Comparison of ENCODE assay signal across 14 mouse cellular contexts in the genomic region with DNA sequence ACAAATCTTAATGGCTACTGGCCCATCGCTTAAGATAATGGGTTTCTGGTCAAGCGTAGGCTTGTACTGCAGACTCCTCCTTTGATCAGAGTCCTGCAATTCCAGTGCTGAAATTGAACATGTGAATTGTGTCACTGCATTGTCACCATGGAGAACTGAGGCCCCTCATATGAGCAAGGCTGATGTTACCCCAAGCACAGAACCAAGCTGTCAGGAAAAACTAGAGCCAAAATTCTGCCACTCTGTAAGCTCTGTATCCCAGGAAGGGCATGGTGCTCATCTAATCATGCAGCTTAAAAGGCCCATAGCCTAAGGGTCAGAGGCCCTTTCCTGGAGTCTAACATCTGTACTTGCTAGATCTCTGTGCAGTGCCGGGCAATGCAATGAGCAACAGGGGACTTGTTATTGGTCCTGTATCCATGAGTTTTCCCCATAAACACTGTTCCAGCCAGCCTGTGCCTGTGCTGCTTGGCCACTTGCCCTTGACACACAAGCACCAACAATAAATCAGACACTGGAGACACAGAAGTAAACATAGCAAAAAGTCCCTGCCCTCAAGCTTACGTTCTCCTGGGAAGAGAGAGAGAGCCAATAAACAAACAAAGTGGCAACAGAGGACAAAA.
DNase-seq lines count a peak whose midpoint lies in the region; ATAC-seq and TF ChIP-seq lines count a peak whose summit lies in the region.
"Had no signal": no experiment of that assay in that cellular context is flagged by ENCODE, and none has a peak within 500 bp of the region (broad histone marks: within the 10 kb centered on the region; RNA-seq: fewer than 3 reads in every experiment).

No protein-coding gene starts in this region.

- no peak for TF ChIP-seq EP300 in stomach, postnatal 0 days (optimal IDR thresholded peaks at IDR 0.05)

- intact Hi-C loops in left cerebral cortex, postnatal 14 days (cut with DNase I), result no loop called here

- no peak overlapping the region for H3K4me3 ChIP-seq in neural tube, embryonic 12.5 days
- H3K4me3 ChIP-seq in lung, embryonic 14.5 days (ENCODE audit: low read depth, low read length), result no peak overlapping the region
- H3K4me3 ChIP-seq in stomach, postnatal 0 days (ENCODE audit: low read depth, low read length), result no peak overlapping the region
- H3K4me3 ChIP-seq: embryonic facial prominence, embryonic 10.5 days; myocyte had no signal

- 0 out of 2 replicates have a peak, but pooled peaks have one; percentile 56 for ATAC-seq in neural tube, embryonic 12.5 days (ENCODE audit: low FRiP score, low read depth)
- peak; percentile 95 for ATAC-seq in lung, embryonic 14.5 days (ENCODE audit: insufficient read depth)
- ATAC-seq in stomach, postnatal 0 days (ENCODE audit: low FRiP score, low TSS enrichment), result peak; percentile 35; the same call in 1 of the 2 replicates
- ATAC-seq: forebrain, postnatal 0 days had no signal

- no peaks in the 10 kb centered on the region for H3K9me3 ChIP-seq in neural tube, embryonic 12.5 days
- no peaks in the 10 kb centered on the region for H3K9me3 ChIP-seq in lung, embryonic 14.5 days (ENCODE audit: low read depth, low read length)
- H3K9me3 ChIP-seq in stomach, postnatal 0 days (ENCODE audit: control insufficient read depth, low read length), result no peaks in the 10 kb centered on the region

- H3K9ac ChIP-seq in neural tube, embryonic 12.5 days, result no peak overlapping the region
- no peak overlapping the region for H3K9ac ChIP-seq in lung, embryonic 14.5 days
- no peak overlapping the region for H3K9ac ChIP-seq in stomach, postnatal 0 days (ENCODE audit: low read length)
- H3K9ac ChIP-seq: forebrain, postnatal 0 days had no signal

- no peak overlapping the region for H3K27ac ChIP-seq in neural tube, embryonic 12.5 days
- 0 out of 2 replicates have a peak overlapping the region, but pooled peaks have one; percentile 15 for H3K27ac ChIP-seq in lung, embryonic 14.5 days (ENCODE audit: low read depth)
- no peak overlapping the region for H3K27ac ChIP-seq in stomach, postnatal 0 days (replicated peaks)
- H3K27ac ChIP-seq: embryonic facial prominence, embryonic 10.5 days had no signal

- peak; percentile 7 to 40 for DNase-seq in adrenal gland, adult (ENCODE audit: inconsistent age in 2 of 2, low spot score in 1 of 2)
- no peak for DNase-seq in adrenal gland, adult 2 months
- no peak for DNase-seq in neural tube, embryonic 10.5 days (ENCODE audit: extremely low spot score, low spot score)
- peak; percentile 82 for DNase-seq in lung, embryonic 14.5 days
- no peak for DNase-seq in stomach, postnatal 0 days (ENCODE audit: low spot score)
- no peak for DNase-seq in left cerebral cortex, postnatal 14 days (ENCODE audit: low spot score in 2 of 2)
- no peak for DNase-seq in gastrocnemius, postnatal 25 days
- DNase-seq: forebrain, postnatal 0 days; heart, postnatal 4 days; right cerebral cortex, postnatal 4 days; thymus, postnatal 36 days had no signal

- no peaks in the 10 kb centered on the region for H3K27me3 ChIP-seq in neural tube, embryonic 12.5 days (replicated peaks)
- H3K27me3 ChIP-seq in lung, embryonic 14.5 days (ENCODE audit: insufficient read depth, low read length), result no peaks in the 10 kb centered on the region
- H3K27me3 ChIP-seq in stomach, postnatal 0 days (ENCODE audit: control insufficient read depth, insufficient read depth, low read length), result no peaks in the 10 kb centered on the region

- TF ChIP-seq CTCF in lung, embryonic 14.5 days (IDR thresholded peaks at IDR 0.05; ENCODE audit: low read depth), result no peak
- TF ChIP-seq CTCF in stomach, postnatal 0 days (IDR thresholded peaks at IDR 0.05; ENCODE audit: low read depth), result no peak

- H3K4me2 ChIP-seq in neural tube, embryonic 12.5 days (replicated peaks), result no peak overlapping the region
- no peak overlapping the region for H3K4me2 ChIP-seq in lung, embryonic 14.5 days
- no peak overlapping the region for H3K4me2 ChIP-seq in stomach, postnatal 0 days (replicated peaks; ENCODE audit: low read depth)

- no peaks in the 10 kb centered on the region for H3K4me1 ChIP-seq in neural tube, embryonic 12.5 days
- H3K4me1 ChIP-seq in lung, embryonic 14.5 days (ENCODE audit: insufficient read depth), result no peaks in the 10 kb centered on the region
- H3K4me1 ChIP-seq in stomach, postnatal 0 days (replicated peaks; ENCODE audit: control insufficient read depth, insufficient read depth), result no peaks in the 10 kb centered on the region

- 65% methylated on average over 4 of the region's 4 CpGs for WGBS in neural tube, embryonic 12.5 days
- 39% methylated on average over 4 of the region's 4 CpGs for WGBS in lung, embryonic 14.5 days
- 42% methylated on average over 4 of the region's 4 CpGs for WGBS in stomach, postnatal 0 days

- no peaks in the 10 kb centered on the region for H3K36me3 ChIP-seq in neural tube, embryonic 12.5 days
- no peaks in the 10 kb centered on the region for H3K36me3 ChIP-seq in lung, embryonic 14.5 days (ENCODE audit: insufficient read depth)
- no peaks in the 10 kb centered on the region for H3K36me3 ChIP-seq in stomach, postnatal 0 days (ENCODE audit: control insufficient read depth, insufficient read depth, low read length)
- H3K36me3 ChIP-seq: embryonic facial prominence, embryonic 10.5 days had no signal

Comparison
In these comparisons a context has a peak if more than half of its experiments do, and no peak if none do; other contexts are left out.
1. DNase-seq: peak in adrenal gland, adult (2 of 2) and lung, embryonic 14.5 days (single experiment); none in adrenal gland, adult 2 months (single experiment), neural tube, embryonic 10.5 days (single experiment), stomach, postnatal 0 days (single experiment), left cerebral cortex, postnatal 14 days (0 of 2) and gastrocnemius, postnatal 25 days (single experiment).
2. ATAC-seq: peak in every context shown above with its lines; median percentile 95 in lung, embryonic 14.5 days; 56 in neural tube, embryonic 12.5 days; 35 in stomach, postnatal 0 days.